Mouse (Mus musculus) gonadal fat pad, adult 2 months (tissue): Measurements from ENCODE around the gene Mlf2. TPM values are rescaled to one million over a fixed set of nuclear protein-coding genes. Genes with fewer than 3 reads are reported as not detected.

ENCODE experiments used
- DNase-seq: peaks from one replicate; pipeline ENCODE4 v3.0.0-alpha.2; 2012; ENCODE audit warnings: low read depth
- polyA plus RNA-seq: library from polyadenylated mRNA; depleted of rRNA; stranded (reverse); fragments of >200 nt; gene quantifications from 2 replicates; pipeline ENCODE4 v1.2.3, GENCODE M21; 2012

The Mlf2 gene
- polyA plus RNA-seq, 1 experiment, result 363 TPM

DNA sequence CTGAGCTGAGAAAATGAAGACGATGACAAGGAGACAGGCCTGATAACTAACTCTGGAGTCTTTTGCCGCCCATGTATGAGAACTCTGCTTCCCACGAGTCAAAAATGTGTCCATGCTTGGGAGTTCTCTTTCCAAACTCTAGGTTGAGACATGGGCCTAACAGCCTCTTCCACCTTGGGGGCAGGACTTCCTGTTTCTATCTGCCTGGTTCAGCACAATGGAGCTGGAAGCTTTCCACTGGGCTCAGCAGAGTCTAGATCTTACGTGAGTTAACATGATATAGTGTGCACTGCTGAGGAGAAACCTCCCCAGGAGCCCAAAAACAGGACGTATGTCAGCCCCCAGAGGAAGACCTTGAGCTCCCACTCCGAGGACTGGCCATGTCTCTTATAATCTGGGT lies 18.0 kb upstream of the Mlf2 start:
- DNase-seq, result no peak

GRCm38 (mm10) chr6:124913721-124914285 lies 17.4 kb upstream of the Mlf2 start:
- DNase-seq, result no peak

GRCm38 (mm10) chr6:124914511-124914910 lies 16.7 kb upstream of the Mlf2 start:
- DNase-seq, result no peak

DNA sequence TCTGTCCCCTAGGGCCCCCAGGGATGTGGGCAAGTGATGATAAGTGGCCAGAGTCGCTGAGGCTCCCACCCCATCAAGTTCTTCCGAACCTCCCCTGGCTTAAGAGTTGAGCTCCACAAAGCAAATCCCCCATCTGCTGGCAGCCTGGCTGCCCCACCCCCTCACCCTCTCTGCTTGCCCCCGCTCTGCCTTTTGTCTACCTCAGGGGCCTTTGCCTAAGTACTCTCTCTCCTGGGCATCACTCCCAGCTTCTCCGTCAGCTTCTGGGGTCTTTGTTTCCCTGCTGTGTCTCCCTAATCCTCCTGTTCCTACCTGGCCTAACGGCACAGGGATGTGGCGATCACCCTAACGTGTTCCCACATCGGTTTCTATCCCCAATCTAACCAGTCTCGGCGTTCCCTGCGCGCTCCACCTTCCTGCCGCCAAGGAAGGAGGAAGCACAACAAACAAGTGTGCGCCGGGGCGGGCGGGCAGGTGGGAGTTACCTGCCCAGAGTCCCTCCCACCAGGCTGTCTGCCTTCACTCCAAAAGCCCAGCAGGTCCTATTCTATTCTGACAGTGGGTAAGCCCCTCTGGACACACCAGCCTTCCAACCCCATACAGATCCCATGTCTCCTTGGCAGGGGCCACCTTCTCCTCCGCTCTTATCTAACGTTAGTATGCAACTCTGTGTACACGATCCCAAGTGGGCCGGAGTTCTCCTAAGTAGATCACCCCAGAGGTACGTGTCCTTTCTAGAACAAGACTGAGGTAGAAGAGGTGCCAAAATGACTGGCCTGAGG lies 15.8 kb upstream of the Mlf2 start:
- DNase-seq, result no peak

DNA sequence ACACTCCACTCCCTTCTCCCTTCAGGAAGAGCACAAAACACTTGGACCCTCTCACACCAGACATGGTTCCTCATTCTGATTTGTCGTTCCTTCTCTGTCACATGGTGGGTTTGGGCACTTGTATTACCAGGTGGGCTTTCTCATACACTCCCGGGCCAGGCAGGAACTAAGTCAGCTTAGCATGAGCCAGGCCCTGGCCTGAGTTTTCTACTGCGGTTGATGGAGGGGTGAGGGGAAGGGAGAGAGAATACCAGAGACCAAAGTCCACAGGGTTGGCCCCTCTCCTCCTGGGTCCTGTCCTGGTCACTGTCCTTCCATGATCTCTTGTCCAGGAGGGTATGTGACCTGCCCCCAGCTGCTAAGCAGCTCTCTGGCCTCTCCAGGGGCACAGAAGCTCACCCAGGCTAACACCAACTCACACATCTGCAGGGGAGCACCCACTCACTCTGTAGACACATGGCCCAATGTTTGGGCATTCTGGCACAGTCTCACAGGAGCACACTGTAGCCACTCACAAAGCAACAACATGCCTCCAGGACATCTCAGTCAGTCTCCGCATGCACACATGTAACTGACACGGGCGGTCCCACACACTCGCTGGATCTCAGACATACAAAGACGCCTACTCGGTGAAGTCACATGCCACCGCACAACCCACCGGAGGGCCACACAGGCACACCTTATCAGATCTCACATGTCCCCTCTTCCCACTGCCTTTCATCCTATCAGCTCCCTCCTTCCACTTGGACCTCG lies 15.1 kb upstream of the Mlf2 start:
- DNase-seq, result no peak

GRCm38 (mm10) chr6:124916695-124917517 lies 14.3 kb upstream of the Mlf2 start:
- DNase-seq, result no peak

DNA sequence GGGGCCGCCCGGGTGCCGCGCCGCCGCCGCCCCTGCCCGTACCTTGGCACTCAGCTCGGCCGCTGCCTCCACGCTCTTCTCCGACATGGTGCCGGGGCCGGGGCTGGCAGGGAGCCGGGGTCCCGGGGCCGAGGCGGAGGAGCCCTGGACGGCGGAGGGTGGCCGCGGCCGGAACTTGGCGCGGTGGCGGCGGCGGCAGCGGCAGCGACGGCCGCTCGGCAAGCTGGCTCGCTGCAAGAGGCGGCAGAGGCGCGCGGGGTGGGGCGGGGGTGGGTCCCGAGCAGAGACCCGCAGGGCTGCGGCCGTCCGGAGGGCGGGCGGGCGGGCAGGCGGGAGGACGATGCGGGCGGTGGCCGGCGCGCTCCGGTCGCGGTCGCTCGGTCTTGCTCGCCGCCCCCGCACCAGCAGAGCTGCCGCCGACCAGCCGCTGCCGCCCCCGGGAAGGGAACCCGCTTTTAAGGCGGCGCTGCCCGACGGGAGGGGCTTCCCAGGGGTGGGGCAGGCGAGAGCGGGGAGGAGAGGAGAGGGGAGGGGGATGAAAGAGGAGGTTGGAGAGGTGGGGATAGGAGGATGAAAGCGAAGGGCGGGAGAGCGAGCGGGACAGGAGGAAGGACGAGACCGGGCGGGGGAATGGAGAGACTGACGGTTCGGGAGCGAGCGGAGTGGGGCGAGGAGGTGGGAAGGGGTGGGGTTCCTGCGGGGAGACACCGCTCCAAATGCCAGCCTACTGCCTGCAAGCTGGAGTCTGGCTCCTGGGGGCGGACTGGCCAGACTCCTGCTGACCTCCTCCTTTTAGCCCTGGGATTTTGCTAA lies 13.5 kb upstream of the Mlf2 start:
- no peak for DNase-seq

GRCm38 (mm10) chr6:124918331-124918690 lies 12.9 kb upstream of the Mlf2 start:
- DNase-seq, result no peak

DNA sequence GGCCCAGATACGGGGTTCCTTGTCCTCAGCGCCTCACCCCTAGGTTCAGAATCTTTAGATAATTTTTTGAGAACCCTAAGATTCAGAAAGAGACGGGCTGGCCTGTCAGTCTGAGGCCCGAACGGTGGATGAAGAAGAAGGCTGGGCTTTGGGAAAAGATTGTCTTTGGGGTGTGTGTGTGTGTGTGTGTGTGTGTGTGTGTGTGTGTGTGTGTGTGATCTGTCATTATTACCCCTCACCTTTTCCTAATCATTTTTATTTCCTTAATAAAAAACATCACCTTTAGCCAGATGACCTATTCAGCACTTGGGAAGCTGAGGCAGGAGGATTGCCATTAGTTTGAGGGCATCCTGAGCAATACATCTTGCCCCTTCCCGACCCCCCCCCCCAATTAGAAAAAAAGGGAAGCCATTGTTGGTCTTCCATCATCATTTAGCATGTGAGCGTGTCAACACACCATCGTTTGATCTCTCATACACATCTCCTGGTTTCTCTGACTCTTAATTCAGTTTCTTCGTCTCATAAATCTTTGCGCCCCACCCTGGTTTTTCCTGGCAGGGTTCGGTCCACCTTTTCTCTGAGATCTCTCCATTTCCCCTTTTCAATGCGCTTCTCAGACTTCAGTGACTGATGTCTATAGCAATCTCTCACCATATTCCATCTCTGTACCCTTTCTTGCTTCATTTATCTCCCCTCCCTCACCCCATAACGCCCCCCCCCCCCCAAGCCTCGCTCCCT lies 12.1 kb upstream of the Mlf2 start:
- no peak for DNase-seq

- no peak for DNase-seq
Observed at GRCm38 (mm10) chr6:124919695-124920317, 11.4 kb upstream of the Mlf2 start, which contains the start of gene Ptms. Gene Ptms (minus strand): TSS chr6:124920103.

GRCm38 (mm10) chr6:124920318-124921085 lies 10.7 kb upstream of the Mlf2 start:
- no peak for DNase-seq

DNA sequence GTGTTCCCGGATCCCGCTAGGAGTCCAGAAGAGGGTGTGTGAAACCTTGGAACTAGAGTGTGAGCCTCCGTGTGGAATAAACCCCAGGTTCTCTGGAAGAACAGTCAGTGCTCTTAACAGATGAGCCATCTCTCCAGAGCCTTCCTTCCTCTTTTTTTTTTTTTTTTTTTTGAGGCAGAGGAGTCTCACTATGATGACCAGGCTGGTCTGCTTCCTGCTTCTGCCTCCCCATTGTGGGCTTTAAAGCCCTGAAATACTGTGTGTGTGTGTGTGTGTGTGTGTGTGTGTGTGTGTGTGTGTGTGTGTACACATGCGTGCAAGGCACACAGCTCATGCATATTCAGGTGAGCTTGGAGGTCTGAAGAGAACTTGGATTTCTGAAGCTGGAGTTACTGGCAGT lies 9.6 kb upstream of the Mlf2 start:
- DNase-seq, result no peak

DNA sequence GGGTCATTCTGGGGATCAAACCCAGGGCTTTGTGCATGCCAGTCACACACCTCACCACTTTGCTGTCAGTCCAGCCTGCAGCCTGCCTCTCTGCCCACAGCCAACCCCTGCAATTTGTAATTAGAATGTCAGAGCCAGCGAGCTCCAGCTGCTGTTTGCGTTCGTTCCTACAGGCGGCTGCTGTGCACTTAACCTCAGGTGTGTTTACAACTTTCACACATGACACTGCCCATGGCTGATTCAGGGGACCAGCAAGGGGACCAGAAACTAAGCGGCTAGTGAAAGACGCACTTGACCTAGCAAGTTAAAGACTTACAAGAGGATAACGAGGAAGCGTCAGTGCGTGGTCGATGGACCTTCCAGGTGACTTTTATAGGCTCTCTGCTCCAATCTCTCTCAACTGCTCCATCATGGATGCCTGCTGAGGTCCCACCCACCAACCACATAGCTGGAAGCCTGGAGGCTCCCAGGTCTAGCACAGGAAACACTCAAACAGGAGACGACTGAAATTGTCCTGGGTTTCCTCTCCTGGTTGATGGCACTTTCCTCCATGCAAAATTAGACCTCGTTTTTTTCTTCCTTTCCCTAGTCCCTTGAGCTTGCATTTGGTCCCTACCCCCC lies 5.9 kb upstream of the Mlf2 start:
- no peak for DNase-seq

DNA sequence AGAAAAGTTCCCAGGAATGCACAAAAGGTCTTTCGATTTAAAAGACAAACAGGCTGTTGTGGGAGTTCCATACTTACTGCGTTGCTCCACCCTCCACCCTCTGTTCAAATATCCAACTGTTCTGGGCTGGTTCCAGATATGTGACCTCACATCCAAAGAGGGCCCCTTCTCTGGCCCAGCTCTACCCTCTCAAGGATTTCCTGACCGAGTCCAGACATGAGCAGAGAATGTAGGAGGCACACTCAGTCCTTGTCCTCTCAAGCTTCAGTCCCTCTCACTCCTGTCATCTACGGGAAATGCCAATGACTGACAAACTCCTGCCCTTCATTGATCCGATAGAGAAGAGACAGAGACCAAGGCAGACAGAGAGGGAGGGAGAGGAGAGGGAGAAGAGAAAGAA lies 5.2 kb upstream of the Mlf2 start:
- no peak for DNase-seq

DNA sequence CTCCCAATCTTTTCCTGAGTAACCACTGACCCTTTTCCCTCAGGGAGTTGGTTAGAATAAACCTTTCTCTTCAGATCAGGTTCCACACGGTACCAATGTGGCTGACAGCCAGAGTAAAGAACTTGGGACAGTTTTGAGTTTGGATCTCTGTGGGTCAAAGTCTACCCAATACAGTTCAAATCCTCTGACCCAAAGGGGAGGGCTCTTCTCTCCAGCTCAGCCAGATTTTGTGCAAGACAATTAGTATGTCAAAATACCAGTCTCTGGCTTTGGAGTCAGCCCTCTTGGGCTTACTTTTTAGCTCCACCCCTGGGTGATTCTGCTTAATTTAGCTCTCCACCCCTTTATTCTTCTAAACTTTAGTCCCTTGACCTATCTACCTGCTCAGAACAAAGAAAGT lies 955 bp upstream of the Mlf2 start:
- peak; percentile 85 for DNase-seq

GRCm38 (mm10) chr6:124931525-124932313 lies 533 bp downstream of the Mlf2 start:
- no peak for DNase-seq

- DNase-seq, result no peak
Observed at GRCm38 (mm10) chr6:124932314-124932695, 1.1 kb downstream of the Mlf2 start.

- DNase-seq, result no peak
Observed at GRCm38 (mm10) chr6:124933127-124933526, 1.9 kb downstream of the Mlf2 start.
